Mouse (Mus musculus) lung, postnatal 36 days (tissue): ENCODE data around the gene Hadh.

Experiments used
- DNase-seq: peaks from one replicate; pipeline ENCODE4 v3.0.0; 2022; ENCODE audit warnings: mixed read lengths

The Hadh gene

GRCm38 (mm10) chr3:131214060-131214658, 57.7 kb downstream of the Hadh start:
- DNase-seq = no peak

GRCm38 (mm10) chr3:131212200-131212599, 59.7 kb downstream of the Hadh start:
- DNase-seq = no peak

DNA sequence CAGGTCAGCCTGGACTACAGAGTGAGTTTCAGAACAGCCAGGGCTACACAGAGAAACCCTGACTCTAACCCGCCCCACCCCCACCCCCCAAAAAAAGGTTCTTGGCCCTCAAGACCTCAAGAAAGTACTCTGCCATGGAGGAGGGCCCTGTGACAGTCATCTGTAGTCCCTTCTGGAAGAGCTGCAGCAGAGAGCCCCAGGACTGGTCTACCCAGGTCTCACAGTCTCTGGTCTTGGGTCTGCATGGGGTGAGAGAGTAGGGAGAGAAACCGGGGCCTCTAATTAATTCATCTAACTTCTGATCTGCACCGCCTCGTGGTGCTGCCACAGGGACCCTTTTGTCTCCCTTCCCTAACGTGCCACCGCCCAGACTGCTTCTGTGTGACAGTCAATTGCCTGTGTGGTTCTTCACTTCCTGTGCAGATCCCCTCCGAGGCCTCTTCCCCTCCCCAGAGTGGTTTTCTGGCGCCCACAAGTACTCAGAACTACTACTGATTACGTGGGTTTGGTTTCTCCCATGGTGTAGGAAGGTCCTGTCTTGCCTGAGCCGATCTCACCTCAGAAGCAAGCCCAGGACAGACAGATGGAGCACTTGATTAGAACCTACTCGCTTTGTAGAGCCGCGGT, 63.5 kb downstream of the Hadh start:
- peak; percentile 17 for DNase-seq

- no peak for DNase-seq
These were observed 64.1 kb downstream of the Hadh start for GRCm38 (mm10) chr3:131207846-131208245.

- DNase-seq = no peak
These were observed 69.6 kb downstream of the Hadh start for GRCm38 (mm10) chr3:131202311-131202710.

GRCm38 (mm10) chr3:131199590-131200288, 72.2 kb downstream of the Hadh start:
- peak; percentile 13 for DNase-seq

DNA sequence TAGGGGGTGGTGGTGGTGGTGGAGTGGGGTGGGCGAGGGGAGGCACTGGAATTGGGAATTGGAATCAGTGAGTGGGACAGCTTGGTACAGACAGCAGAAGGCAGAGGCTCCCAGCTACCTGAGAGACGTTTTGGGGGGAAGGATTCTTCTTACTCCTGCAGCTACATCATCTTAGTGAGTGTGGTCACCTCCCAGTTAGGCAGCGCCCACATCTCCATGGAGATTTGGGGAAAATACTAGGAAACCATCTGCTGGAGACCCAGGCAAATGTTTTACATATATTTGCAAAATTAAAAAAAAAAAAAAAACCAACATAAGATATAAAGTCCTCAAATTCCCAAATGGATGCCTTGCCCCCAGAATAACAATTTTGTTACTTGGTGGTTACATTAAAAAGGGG, 72.9 kb downstream of the Hadh start:
- no peak for DNase-seq

DNA sequence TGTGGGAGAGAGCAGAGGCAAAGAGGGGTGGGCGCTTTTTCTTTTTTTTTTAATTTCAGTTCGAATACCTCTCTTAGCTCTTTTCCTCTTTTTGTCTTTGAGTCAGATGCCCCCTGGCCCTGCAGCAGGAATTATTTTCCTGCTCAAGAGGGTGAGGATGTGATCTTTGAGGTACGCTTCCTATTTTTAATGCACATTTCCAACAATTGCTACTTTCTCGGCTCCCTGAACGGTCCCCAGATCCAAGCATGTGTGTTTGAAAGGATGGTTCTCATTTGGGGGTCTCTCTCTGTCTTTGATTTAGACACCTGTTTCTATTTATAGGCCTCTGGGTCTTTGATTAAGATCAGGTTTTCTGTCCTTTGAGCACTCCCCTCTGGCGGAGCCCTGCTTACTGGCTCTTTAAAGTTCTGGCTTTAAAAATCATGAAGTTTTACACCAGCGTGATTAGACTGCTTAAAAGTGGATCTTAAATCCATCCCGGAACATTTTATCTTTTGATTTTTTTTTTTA, 75.3 kb downstream of the Hadh start:
- DNase-seq = no peak

DNA sequence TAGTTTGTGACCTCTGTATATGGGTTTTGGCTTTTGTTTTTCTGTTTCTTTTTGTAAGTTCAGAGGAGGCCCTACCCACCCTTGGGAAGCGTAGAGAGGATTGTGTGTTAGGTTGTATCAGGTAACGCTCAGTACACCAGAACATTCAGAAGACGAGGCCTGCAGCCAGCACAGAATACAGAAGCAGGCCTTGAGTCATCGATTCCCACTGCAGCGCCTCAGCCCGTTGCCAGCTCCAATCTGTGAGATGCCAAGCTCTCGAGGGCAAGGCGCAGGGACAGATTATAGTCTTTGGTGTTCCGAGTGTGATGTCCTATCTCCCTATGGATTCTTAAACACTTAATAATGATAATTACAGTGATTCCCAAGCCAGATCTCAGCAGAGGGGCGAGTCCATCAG, 75.9 kb downstream of the Hadh start:
- no peak for DNase-seq

- DNase-seq = no peak
These were observed 80.4 kb downstream of the Hadh start for GRCm38 (mm10) chr3:131191454-131191853.

DNA sequence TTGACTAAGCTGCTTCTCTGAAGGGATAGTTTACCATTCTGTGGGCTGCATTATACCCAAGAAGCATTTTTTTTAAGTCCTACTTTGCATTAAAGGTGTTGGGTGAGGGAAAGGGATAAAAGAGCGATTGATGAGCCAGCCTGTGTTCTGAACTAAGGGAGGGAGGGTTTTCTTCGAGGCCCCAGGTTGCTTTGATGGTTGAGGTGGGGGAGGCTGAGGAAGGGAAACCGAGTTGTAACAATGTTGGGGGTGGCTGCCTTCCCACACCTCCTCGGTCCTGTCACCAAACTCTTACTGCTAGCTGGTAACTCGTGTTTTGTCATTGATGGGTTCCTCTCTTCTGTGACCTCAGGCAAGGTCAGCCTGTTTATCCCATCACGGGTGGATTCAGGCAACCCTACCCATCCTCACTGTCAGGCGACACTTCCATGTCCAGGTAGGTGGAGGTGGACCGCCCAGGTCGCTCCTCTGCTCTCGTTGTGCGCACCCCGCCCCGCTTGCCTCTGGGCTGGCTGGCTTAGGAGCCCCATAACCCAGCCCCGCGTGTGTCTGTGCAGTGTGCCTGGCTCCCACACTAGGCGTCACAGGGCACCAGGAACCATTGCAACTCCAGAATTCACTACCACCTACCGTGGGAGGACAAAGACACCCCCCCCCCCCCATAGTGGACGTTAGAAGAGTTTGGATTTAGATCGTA, 81.1 kb downstream of the Hadh start:
- DNase-seq = no peak

DNA sequence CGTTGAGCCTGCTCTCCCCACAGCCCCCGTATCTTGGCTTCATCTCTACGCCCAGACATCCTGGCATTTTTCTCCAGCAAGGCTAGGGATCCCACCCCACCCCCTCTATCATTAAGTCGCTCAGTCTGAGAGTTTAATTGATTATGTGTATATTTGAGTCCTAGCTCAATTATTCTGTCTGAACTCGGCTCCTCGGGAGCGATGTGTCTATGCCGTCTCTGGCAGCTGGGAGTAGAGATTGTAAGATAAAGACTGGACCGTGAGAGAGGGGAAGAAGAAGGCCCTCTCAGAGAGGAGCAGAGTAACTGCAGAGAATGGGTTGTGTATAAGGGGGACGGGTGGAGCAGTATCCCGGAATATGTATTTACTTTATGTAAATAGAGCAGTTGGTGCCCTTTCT, 81.7 kb downstream of the Hadh start:
- DNase-seq = no peak

DNA sequence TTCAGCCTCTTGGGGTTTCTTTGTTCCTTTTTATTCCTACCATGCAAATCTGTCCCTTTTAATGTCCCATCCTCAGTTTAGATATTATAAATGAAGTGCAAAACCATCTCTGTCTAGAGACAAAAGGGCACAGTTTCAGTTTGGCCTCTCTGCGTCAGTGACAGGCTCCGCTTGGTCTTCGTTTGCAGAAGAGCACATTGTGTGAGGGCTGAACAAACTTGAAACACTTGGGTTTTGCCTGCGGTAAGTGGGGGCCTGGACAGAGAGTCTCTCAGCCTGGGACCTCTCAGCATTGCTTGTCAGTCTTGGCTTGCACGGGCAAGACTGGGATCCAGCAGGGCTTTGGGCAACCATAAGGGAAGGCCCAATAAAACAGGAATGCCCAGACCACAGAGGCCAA, 85.7 kb downstream of the Hadh start:
- peak; percentile 8 for DNase-seq
